Comparison of ENCODE assay signal across 17 mouse cellular contexts in genomic region chr4:141571337-141571739, GRCm38 (mm10). TPM values are rescaled to one million over a fixed set of nuclear protein-coding genes. Genes with fewer than 3 reads are reported as not detected.
DNase-seq lines count a peak whose midpoint lies in the region; ATAC-seq and TF ChIP-seq lines count a peak whose summit lies in the region.
"Had no signal": no experiment of that assay in that cellular context is flagged by ENCODE, and none has a peak within 500 bp of the region (broad histone marks: within the 10 kb centered on the region; RNA-seq: fewer than 3 reads in every experiment).

No protein-coding gene starts in this region.

- no peak for TF ChIP-seq POLR2A in small intestine, adult 2 months (IDR thresholded peaks at IDR 0.05; ENCODE audit: low read depth, low read length)

- no peaks in the 10 kb centered on the region for H3K9me3 ChIP-seq in liver, embryonic 16.5 days (replicated peaks; ENCODE audit: control insufficient read depth, low read length)
- no peaks in the 10 kb centered on the region for H3K9me3 ChIP-seq in intestine, postnatal 0 days (ENCODE audit: control insufficient read depth)
- H3K9me3 ChIP-seq: forebrain, embryonic 15.5 days; hindbrain, embryonic 15.5 days; midbrain, embryonic 12.5 days had no signal

- no peaks in the 10 kb centered on the region for H3K27me3 ChIP-seq in liver, embryonic 16.5 days (ENCODE audit: control insufficient read depth, insufficient read depth, low read depth, low read length)
- no peaks in the 10 kb centered on the region for H3K27me3 ChIP-seq in intestine, postnatal 0 days (replicated peaks; ENCODE audit: control insufficient read depth, insufficient read depth, low read length)
- no peaks in the 10 kb centered on the region for H3K27me3 ChIP-seq in small intestine, adult 2 months (ENCODE audit: control insufficient read depth, insufficient read depth, low read length)
- H3K27me3 ChIP-seq: forebrain, embryonic 15.5 days; hindbrain, embryonic 15.5 days; midbrain, embryonic 12.5 days had no signal

- no peak for TF ChIP-seq CTCF in intestine, postnatal 0 days (IDR thresholded peaks at IDR 0.05; ENCODE audit: low read depth)
- TF ChIP-seq CTCF in small intestine, adult 2 months (IDR thresholded peaks at IDR 0.05; ENCODE audit: extremely low read depth, insufficient read length, insufficient replicate concordance, low read depth, low read length), result no peak

- WGBS in liver, embryonic 16.5 days (ENCODE audit: insufficient replicate concordance), result 23% methylated on average over 6 of the region's 6 CpGs
- WGBS in intestine, postnatal 0 days, result 31% methylated on average over 6 of the region's 6 CpGs
- WGBS in small intestine, adult 2 months, result 26% methylated on average over 6 of the region's 6 CpGs

- peaks cover 12% of the 10 kb centered on the region for H3K4me1 ChIP-seq in liver, embryonic 16.5 days (ENCODE audit: control insufficient read depth, low read depth, low read length)
- H3K4me1 ChIP-seq in intestine, postnatal 0 days (replicated peaks; ENCODE audit: control insufficient read depth, insufficient read depth, low read length), result peaks cover 9% of the 10 kb centered on the region
- H3K4me1 ChIP-seq in small intestine, adult 2 months (ENCODE audit: control insufficient read depth, insufficient read depth, insufficient read length, low read length), result peaks cover 46% of the 10 kb centered on the region
- H3K4me1 ChIP-seq: hindbrain, embryonic 15.5 days; midbrain, embryonic 12.5 days had no signal

- no peaks in the 10 kb centered on the region for H3K36me3 ChIP-seq in liver, embryonic 16.5 days (ENCODE audit: control insufficient read depth, insufficient read depth)
- peaks cover 4% of the 10 kb centered on the region; the same call in 1 of the 2 replicates for H3K36me3 ChIP-seq in intestine, postnatal 0 days (ENCODE audit: control insufficient read depth, insufficient read depth)
- H3K36me3 ChIP-seq in small intestine, adult 2 months (ENCODE audit: control insufficient read depth, insufficient read depth, low read length), result peaks cover 1% of the 10 kb centered on the region
- H3K36me3 ChIP-seq: forebrain, embryonic 15.5 days; hindbrain, embryonic 15.5 days; midbrain, embryonic 12.5 days had no signal

- intact Hi-C loops in heart, postnatal 36 days (cut with DNase I), result loop anchor here (5.0 kb wide), 1 partner anchor 34 kb away; the partner anchor contains the start of gene Spen

- H3K4me2 ChIP-seq in liver, embryonic 16.5 days (ENCODE audit: low read depth, low read length), result no peak overlapping the region
- H3K4me2 ChIP-seq in intestine, postnatal 0 days (replicated peaks; ENCODE audit: low read depth), result 0 out of 2 replicates have a peak overlapping the region, but pooled peaks have one; percentile 3
- H3K4me2 ChIP-seq: forebrain, embryonic 15.5 days; hindbrain, embryonic 15.5 days; midbrain, embryonic 12.5 days had no signal

- ATAC-seq in liver, embryonic 16.5 days (ENCODE audit: low read depth), result no peak
- peak; percentile 43 for ATAC-seq in intestine, postnatal 0 days
- ATAC-seq: forebrain, embryonic 15.5 days had no signal

- no peak overlapping the region for H3K4me3 ChIP-seq in liver, embryonic 16.5 days (ENCODE audit: low read depth, low read length)
- no peak overlapping the region for H3K4me3 ChIP-seq in intestine, postnatal 0 days (ENCODE audit: low read depth, low read length)
- peak overlapping the region; percentile 29 for H3K4me3 ChIP-seq in small intestine, adult 2 months (ENCODE audit: low read depth, low read length)
- H3K4me3 ChIP-seq: forebrain, embryonic 15.5 days; hindbrain, embryonic 15.5 days; midbrain, embryonic 12.5 days had no signal

- DNase-seq in heart, adult 11 months, result peak; percentile 97
- no peak for DNase-seq in heart, postnatal 36 days
- DNase-seq in liver, result no peak
- DNase-seq in cerebellum, postnatal 10 days, result no peak
- no peak for DNase-seq in layer of hippocampus, postnatal 25 days (ENCODE audit: extremely low spot score in 1 of 2, low spot score in 1 of 2)
- DNase-seq: cerebellum, postnatal 25 days; layer of hippocampus, adult 9-11 months; left cerebral cortex, postnatal 4 days; right cerebral cortex, postnatal 14 days; thymus, postnatal 36 days had no signal

- 0 out of 2 replicates have a peak overlapping the region, but pooled peaks have one; percentile 5 for H3K27ac ChIP-seq in liver, embryonic 16.5 days (ENCODE audit: low read length)
- H3K27ac ChIP-seq in intestine, postnatal 0 days (ENCODE audit: low read depth, low read length), result peak overlapping the region; percentile 90
- peak overlapping the region; percentile 83 for H3K27ac ChIP-seq in small intestine, adult 2 months (ENCODE audit: insufficient read depth, low read depth, low read length)
- H3K27ac ChIP-seq: forebrain, embryonic 15.5 days; hindbrain, embryonic 15.5 days; midbrain, embryonic 12.5 days had no signal

- H3K9ac ChIP-seq in liver, embryonic 16.5 days (ENCODE audit: low read depth, low read length), result no peak overlapping the region
- H3K9ac ChIP-seq in intestine, postnatal 0 days (ENCODE audit: low read depth, low read length), result 0 out of 2 replicates have a peak overlapping the region, but pooled peaks have one; percentile 17
- H3K9ac ChIP-seq: forebrain, embryonic 15.5 days; hindbrain, embryonic 15.5 days; midbrain, embryonic 12.5 days had no signal

RNA-seq across cellular contexts. Expression of gene Spen, which starts 32.9 kb away (rescaled TPM):
- 10 to 100 TPM; 31.1 to 32.4 TPM for total RNA-seq in heart, postnatal 36 days (2021)
- 2.9 and 3.3 TPM in 2 replicates for polyA plus RNA-seq in liver, embryonic 16.5 days (2015; fragmentation: Nextera tagmentation; extraction: Ambion mirVana)
- 3.2 and 4.0 TPM in 2 replicates for polyA plus RNA-seq in intestine, postnatal 0 days (2015; fragmentation: Nextera tagmentation; extraction: Ambion mirVana)
- polyA plus RNA-seq in small intestine, adult 2 months (2012; rRNA removed), result 30.8 and 56.0 TPM in 2 replicates
- total RNA-seq in layer of hippocampus, postnatal 25 days (2021), result 10 to 100 TPM; 51.6 to 67.6 TPM

RNA-seq across cellular contexts. Expression of gene Fblim1, which starts 34.6 kb away (rescaled TPM):
- 100 to 1,000 TPM; 231 to 294 TPM for total RNA-seq in heart, postnatal 36 days (2021)
- 1.5 and 2.3 TPM in 2 replicates for polyA plus RNA-seq in liver, embryonic 16.5 days (2015; fragmentation: Nextera tagmentation; extraction: Ambion mirVana)
- 52.8 and 59.2 TPM in 2 replicates for polyA plus RNA-seq in intestine, postnatal 0 days (2015; fragmentation: Nextera tagmentation; extraction: Ambion mirVana)
- 55.3 and 108 TPM in 2 replicates for polyA plus RNA-seq in small intestine, adult 2 months (2012; rRNA removed)
- 1 to 10 TPM; 1.3 to 1.5 TPM for total RNA-seq in layer of hippocampus, postnatal 25 days (2021)

RNA-seq across cellular contexts. Expression of gene Tmem82, which starts 47.1 kb away (rescaled TPM):
- 10 to 100 TPM; 26.1 to 29.2 TPM for total RNA-seq in heart, postnatal 36 days (2021)
- 4.5 and 5.3 TPM in 2 replicates for polyA plus RNA-seq in liver, embryonic 16.5 days (2015; fragmentation: Nextera tagmentation; extraction: Ambion mirVana)
- 42.0 and 45.7 TPM in 2 replicates for polyA plus RNA-seq in intestine, postnatal 0 days (2015; fragmentation: Nextera tagmentation; extraction: Ambion mirVana)
- 46.5 and 61.9 TPM in 2 replicates for polyA plus RNA-seq in small intestine, adult 2 months (2012; rRNA removed)
- total RNA-seq in layer of hippocampus, postnatal 25 days (2021), result under 1 TPM; 0.44 to 0.45 TPM

RNA-seq across cellular contexts. Expression of gene Slc25a34, which starts 52.3 kb away (rescaled TPM):
- 100 to 1,000 TPM; 160 to 170 TPM for total RNA-seq in heart, postnatal 36 days (2021)
- polyA plus RNA-seq in liver, embryonic 16.5 days (2015; fragmentation: Nextera tagmentation; extraction: Ambion mirVana), result 0.08 and 0.14 TPM in 2 replicates
- polyA plus RNA-seq in intestine, postnatal 0 days (2015; fragmentation: Nextera tagmentation; extraction: Ambion mirVana), result 23.8 and 25.7 TPM in 2 replicates
- polyA plus RNA-seq in small intestine, adult 2 months (2012; rRNA removed), result 11.2 and 25.3 TPM in 2 replicates
- 1 to 10 TPM; 1.8 to 3.2 TPM for total RNA-seq in layer of hippocampus, postnatal 25 days (2021)
- polyA plus RNA-seq: neural tube, embryonic 14.5 days had no signal

Comparison
In these comparisons a context has a peak if more than half of its experiments do, and no peak if none do; other contexts are left out.
1. H3K27ac ChIP-seq: peak in every context shown above with its lines; median percentile 90 in intestine, postnatal 0 days; 83 in small intestine, adult 2 months; 5 in liver, embryonic 16.5 days.
2. RNA of gene Fblim1, which starts 34.6 kb away (polyA plus RNA-seq): 55.3 to 108 TPM in small intestine, adult 2 months and 52.8 to 59.2 TPM in intestine, postnatal 0 days; 1.5 to 2.3 TPM in liver, embryonic 16.5 days; every median in the first group is over 10 times any median in the second.